Mouse (Mus musculus) bone marrow macrophage, adult 2 months (primary cell): ENCODE results near the gene Glb1. TPM values are rescaled to one million over a fixed set of nuclear protein-coding genes. Genes with fewer than 3 reads are reported as not detected.

Experiments
- H3K27ac ChIP-seq: 2 replicates; pipeline ENCODE4 v1.5.1; 2012; ENCODE audit warnings: low read depth, low read length; ENCODE audit not compliant: insufficient read depth
- H3K4me1 ChIP-seq: 2 replicates; pipeline ENCODE4 v1.6.1; 2012; ENCODE audit warnings: low read length; ENCODE audit not compliant: control insufficient read depth, insufficient read depth
- H3K4me3 ChIP-seq: 2 replicates; pipeline ENCODE4 v1.5.1; 2012; ENCODE audit warnings: mild to moderate bottlenecking, low read length, moderate library complexity; ENCODE audit not compliant: insufficient read depth
- CTCF ChIP-seq: IDR thresholded peaks from 2 replicates; pipeline ENCODE4 v1.5.1; 2012; ENCODE audit warnings: low read depth, mild to moderate bottlenecking, low read length, moderate library complexity
- POLR2A ChIP-seq: IDR thresholded peaks from 2 replicates; pipeline ENCODE4 v1.6.1; 2012; ENCODE audit warnings: mild to moderate bottlenecking, low read depth, low read length, borderline replicate concordance
- polyA plus RNA-seq: library from polyadenylated mRNA; stranded (reverse); fragments of >200 nt; gene quantifications from 2 replicates; pipeline ENCODE4 v1.2.4, GENCODE M21; 2012; ENCODE audit not compliant: missing spikeins, insufficient read depth, insufficient read length

Glb1 gene
- polyA plus RNA-seq, 1 experiment = 74.4 TPM

- Histone ChIP-seq H3K4me1 (no peaks in the 10 kb centered on the region), H3K27ac (no peak overlapping the region), H3K4me3 (no peak overlapping the region)
- peak; percentile 70 for TF ChIP-seq CTCF
- no peak for TF ChIP-seq POLR2A
These were observed 14.8 kb downstream of the Glb1 start for GRCm38 (mm10) chr9:114415701-114416100.

- no peaks in the 10 kb centered on the region for H3K4me1 ChIP-seq
- H3K27ac ChIP-seq = no peak overlapping the region
- TF ChIP-seq CTCF = no peak
- no peak for TF ChIP-seq POLR2A
- H3K4me3 ChIP-seq = no peak overlapping the region
These were observed 16.0 kb downstream of the Glb1 start for GRCm38 (mm10) chr9:114416646-114417517.

- H3K4me3 ChIP-seq = no peak overlapping the region
- H3K4me1 ChIP-seq = no peaks in the 10 kb centered on the region
- H3K27ac ChIP-seq = no peak overlapping the region
- no peak for TF ChIP-seq POLR2A
- TF ChIP-seq CTCF = 0 out of 2 replicates have a peak, but pooled peaks have one; percentile 27
These were observed 17.3 kb downstream of the Glb1 start for GRCm38 (mm10) chr9:114418187-114418586.

GRCm38 (mm10) chr9:114420443-114420842 is 19.6 kb downstream of the Glb1 start:
- Histone ChIP-seq H3K4me3 (no peak overlapping the region), H3K27ac (no peak overlapping the region), H3K4me1 (no peaks in the 10 kb centered on the region)
- no peak for TF ChIP-seq POLR2A
- TF ChIP-seq CTCF = no peak

GRCm38 (mm10) chr9:114421045-114421444 is 20.2 kb downstream of the Glb1 start:
- no peaks in the 10 kb centered on the region for H3K4me1 ChIP-seq
- H3K4me3 ChIP-seq = no peak overlapping the region
- no peak; the same call in none of the 2 replicates for TF ChIP-seq CTCF
- TF ChIP-seq POLR2A = no peak
- no peak overlapping the region for H3K27ac ChIP-seq

GRCm38 (mm10) chr9:114421797-114422196 is 20.9 kb downstream of the Glb1 start:
- no peak for TF ChIP-seq POLR2A
- TF ChIP-seq CTCF = no peak
- Histone ChIP-seq H3K4me1 (no peaks in the 10 kb centered on the region), H3K4me3 (no peak overlapping the region), H3K27ac (no peak overlapping the region)

DNA sequence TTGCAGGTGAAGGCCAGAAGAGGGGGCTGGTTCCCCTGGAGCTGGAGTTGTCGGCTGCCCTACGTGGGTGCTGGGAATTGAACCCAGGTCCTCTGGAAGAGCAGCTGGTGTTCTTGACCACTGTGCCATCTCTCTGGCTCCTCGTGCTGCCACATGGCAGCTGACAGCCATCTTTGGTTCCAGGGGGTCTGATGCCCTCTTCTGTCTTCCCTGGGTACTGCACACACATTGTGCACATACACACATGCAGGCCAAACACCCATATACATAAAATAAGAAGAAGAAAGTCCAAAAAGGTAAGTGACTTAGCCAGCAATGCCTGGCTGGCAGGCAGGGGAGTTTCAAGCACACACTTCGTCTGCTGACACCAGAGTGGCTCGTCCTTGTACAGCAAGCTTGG is 24.7 kb downstream of the Glb1 start:
- Histone ChIP-seq H3K4me1 (no peaks in the 10 kb centered on the region), H3K27ac (no peak overlapping the region), H3K4me3 (no peak overlapping the region)
- TF ChIP-seq POLR2A = no peak
- no peak for TF ChIP-seq CTCF

- no peak overlapping the region for H3K4me3 ChIP-seq
- TF ChIP-seq CTCF (no peak), POLR2A (no peak)
- H3K4me1 ChIP-seq = no peaks in the 10 kb centered on the region
- H3K27ac ChIP-seq = no peak overlapping the region
These were observed 25.3 kb downstream of the Glb1 start for GRCm38 (mm10) chr9:114426201-114426600.

GRCm38 (mm10) chr9:114427425-114427824 is 26.5 kb downstream of the Glb1 start:
- Histone ChIP-seq H3K4me1 (no peaks in the 10 kb centered on the region), H3K27ac (no peak overlapping the region), H3K4me3 (no peak overlapping the region)
- TF ChIP-seq CTCF (no peak), POLR2A (no peak)

GRCm38 (mm10) chr9:114428103-114428834 is 27.4 kb downstream of the Glb1 start:
- H3K4me3 ChIP-seq = no peak overlapping the region
- no peaks in the 10 kb centered on the region for H3K4me1 ChIP-seq
- TF ChIP-seq POLR2A = no peak
- no peak for TF ChIP-seq CTCF
- no peak overlapping the region for H3K27ac ChIP-seq
